9 mouse cellular contexts compared by ENCODE assay signal in genomic region chr19:46642136-46642753, GRCm38 (mm10). TPM values are rescaled to one million over a fixed set of nuclear protein-coding genes. Genes with fewer than 3 reads are reported as not detected.
DNase-seq lines count a peak whose midpoint lies in the region; ATAC-seq and TF ChIP-seq lines count a peak whose summit lies in the region.
"Had no signal": no experiment of that assay in that cellular context is flagged by ENCODE, and none has a peak within 500 bp of the region (broad histone marks: within the 10 kb centered on the region; RNA-seq: fewer than 3 reads in every experiment).

No protein-coding gene starts in this region.

- no peaks in the 10 kb centered on the region for H3K9me3 ChIP-seq in embryonic facial prominence, embryonic 15.5 days (replicated peaks)
- no peaks in the 10 kb centered on the region for H3K9me3 ChIP-seq in intestine, embryonic 15.5 days
- H3K9me3 ChIP-seq in neural tube, embryonic 15.5 days (replicated peaks): no peaks in the 10 kb centered on the region

- no peak overlapping the region for H3K9ac ChIP-seq in embryonic facial prominence, embryonic 15.5 days
- peak overlapping the region; percentile 4; the same call in 1 of the 2 replicates for H3K9ac ChIP-seq in intestine, embryonic 15.5 days
- H3K9ac ChIP-seq in neural tube, embryonic 15.5 days (replicated peaks): no peak overlapping the region

- WGBS in embryonic facial prominence, embryonic 15.5 days: 51% methylated on average over 22 of the region's 22 CpGs
- 35% methylated on average over 22 of the region's 22 CpGs for WGBS in intestine, embryonic 15.5 days
- 58% methylated on average over 22 of the region's 22 CpGs for WGBS in neural tube, embryonic 15.5 days

- no peak overlapping the region for H3K4me3 ChIP-seq in left cerebral cortex, adult 2 months
- no peak overlapping the region for H3K4me3 ChIP-seq in embryonic facial prominence, embryonic 15.5 days (replicated peaks)
- H3K4me3 ChIP-seq in intestine, embryonic 15.5 days (replicated peaks): no peak overlapping the region
- H3K4me3 ChIP-seq in neural tube, embryonic 15.5 days (replicated peaks): no peak overlapping the region

- intact Hi-C loops in left cerebral cortex, adult 2 months (cut with DNase I): loop anchor here (5.0 kb wide), 1 partner anchor 40 kb away; no protein-coding TSS in a partner anchor
- intact Hi-C loops in left cerebral cortex, postnatal 36 days (cut with DNase I): loop anchor here (5.0 kb wide), 1 partner anchor 40 kb away; no protein-coding TSS in a partner anchor
- intact Hi-C loops in left cerebral cortex, postnatal 4 days (cut with DNase I): no loop called here
- intact Hi-C loops in left cerebral cortex, postnatal 25 days (cut with DNase I): no loop called here

- peak overlapping the region; percentile 69 for H3K27ac ChIP-seq in left cerebral cortex, adult 2 months
- H3K27ac ChIP-seq in embryonic facial prominence, embryonic 15.5 days (replicated peaks): peak overlapping the region; percentile 90
- peak overlapping the region; percentile 78 for H3K27ac ChIP-seq in intestine, embryonic 15.5 days
- peak overlapping the region; percentile 74 for H3K27ac ChIP-seq in neural tube, embryonic 15.5 days (replicated peaks)

- no peak overlapping the region; the same call in 1 of the 2 replicates for H3K4me2 ChIP-seq in embryonic facial prominence, embryonic 15.5 days (replicated peaks)
- H3K4me2 ChIP-seq in intestine, embryonic 15.5 days (replicated peaks): peak overlapping the region; percentile 30; the same call in 1 of the 2 replicates
- H3K4me2 ChIP-seq in neural tube, embryonic 15.5 days: no peak overlapping the region

- peaks cover 11% of the 10 kb centered on the region; the same call in 1 of the 2 replicates for H3K36me3 ChIP-seq in embryonic facial prominence, embryonic 15.5 days
- peaks cover 14% of the 10 kb centered on the region for H3K36me3 ChIP-seq in intestine, embryonic 15.5 days
- H3K36me3 ChIP-seq in neural tube, embryonic 15.5 days: peaks cover 14% of the 10 kb centered on the region

- no peaks in the 10 kb centered on the region for H3K27me3 ChIP-seq in embryonic facial prominence, embryonic 15.5 days
- no peaks in the 10 kb centered on the region for H3K27me3 ChIP-seq in intestine, embryonic 15.5 days (replicated peaks)
- no peaks in the 10 kb centered on the region for H3K27me3 ChIP-seq in neural tube, embryonic 15.5 days (replicated peaks)

- peaks cover 90% of the 10 kb centered on the region for H3K4me1 ChIP-seq in embryonic facial prominence, embryonic 15.5 days
- peaks cover 38% of the 10 kb centered on the region for H3K4me1 ChIP-seq in intestine, embryonic 15.5 days (replicated peaks)
- peaks cover 61% of the 10 kb centered on the region for H3K4me1 ChIP-seq in neural tube, embryonic 15.5 days

- no peak for ATAC-seq in embryonic facial prominence, embryonic 15.5 days (ENCODE audit: insufficient number of reproducible peaks, low FRiP score, low TSS enrichment, low read depth)
- peak; percentile 43 for ATAC-seq in intestine, embryonic 15.5 days
- ATAC-seq in neural tube, embryonic 15.5 days (ENCODE audit: low FRiP score): no peak

- DNase-seq in left cerebral cortex, adult 2 months (ENCODE audit: extremely low spot score in 1 of 2, low spot score in 2 of 2): no peak
- no peak for DNase-seq in left cerebral cortex, postnatal 36 days (ENCODE audit: low spot score in 2 of 2)
- no peak for DNase-seq in left cerebral cortex, postnatal 4 days
- DNase-seq in cerebellum, postnatal 10 days: no peak
- no peak for DNase-seq in left cerebral cortex, postnatal 25 days (ENCODE audit: low spot score in 2 of 2)

- no peak for TF ChIP-seq CTCF in left cerebral cortex, adult 2 months (IDR thresholded peaks at IDR 0.05)

RNA-seq across cellular contexts. Expression of gene Cyp17a1, which starts 30.7 kb away (rescaled TPM):
- not detected for total RNA-seq in left cerebral cortex, adult 2 months (2021)
- not detected for total RNA-seq in left cerebral cortex, postnatal 36 days (2021)
- 1.1 and 2.3 TPM in 2 replicates for polyA plus RNA-seq in embryonic facial prominence, embryonic 15.5 days (2015; fragmentation: Nextera tagmentation; extraction: Ambion mirVana)
- 0.30 TPM in 1 of 2 replicates, not detected in the other for polyA plus RNA-seq in intestine, embryonic 15.5 days (2015; fragmentation: Nextera tagmentation; extraction: Ambion mirVana)
- polyA plus RNA-seq in neural tube, embryonic 15.5 days (2015; fragmentation: Nextera tagmentation; extraction: Ambion mirVana): 0.23 TPM in 1 of 2 replicates, not detected in the other
- under 1 TPM in 1 of 2 experiments, not detected in 1; 0.24 TPM for total RNA-seq in left cerebral cortex, postnatal 4 days (2021)
- total RNA-seq in left cerebral cortex, postnatal 25 days (2021): not detected
- total RNA-seq: granulocyte monocyte progenitor cell, adult 5-6 weeks had no signal

RNA-seq across cellular contexts. Expression of gene Wbp1l, which starts 43.4 kb away (rescaled TPM):
- total RNA-seq in left cerebral cortex, adult 2 months (2021): 10 to 100 TPM; 36.8 to 42.6 TPM
- 10 to 100 TPM; 34.2 to 38.3 TPM for total RNA-seq in left cerebral cortex, postnatal 36 days (2021)
- polyA plus RNA-seq in embryonic facial prominence, embryonic 15.5 days (2015; fragmentation: Nextera tagmentation; extraction: Ambion mirVana): 50.1 and 55.2 TPM in 2 replicates
- 39.5 and 40.7 TPM in 2 replicates for polyA plus RNA-seq in intestine, embryonic 15.5 days (2015; fragmentation: Nextera tagmentation; extraction: Ambion mirVana)
- polyA plus RNA-seq in neural tube, embryonic 15.5 days (2015; fragmentation: Nextera tagmentation; extraction: Ambion mirVana): 34.1 and 34.5 TPM in 2 replicates
- 10 to 100 TPM; 43.1 to 45.3 TPM for total RNA-seq in left cerebral cortex, postnatal 4 days (2021)
- total RNA-seq in left cerebral cortex, postnatal 25 days (2021): 10 to 100 TPM; 34.2 to 40.8 TPM

RNA-seq across cellular contexts. Expression of gene Borcs7, which starts 47.5 kb away (rescaled TPM):
- total RNA-seq in left cerebral cortex, adult 2 months (2021): 10 to 100 TPM; 22.0 to 22.3 TPM
- total RNA-seq in left cerebral cortex, postnatal 36 days (2021): 10 to 100 TPM; 24.2 to 24.7 TPM
- 14.9 and 16.3 TPM in 2 replicates for polyA plus RNA-seq in embryonic facial prominence, embryonic 15.5 days (2015; fragmentation: Nextera tagmentation; extraction: Ambion mirVana)
- 14.5 and 15.2 TPM in 2 replicates for polyA plus RNA-seq in intestine, embryonic 15.5 days (2015; fragmentation: Nextera tagmentation; extraction: Ambion mirVana)
- 24.7 and 29.8 TPM in 2 replicates for polyA plus RNA-seq in neural tube, embryonic 15.5 days (2015; fragmentation: Nextera tagmentation; extraction: Ambion mirVana)
- total RNA-seq in left cerebral cortex, postnatal 4 days (2021): 10 to 100 TPM; 15.8 to 17.7 TPM
- 10 to 100 TPM; 22.5 to 25.6 TPM for total RNA-seq in left cerebral cortex, postnatal 25 days (2021)

Comparison
In these comparisons a context has a peak if more than half of its experiments do, and no peak if none do; other contexts are left out.
1. intact Hi-C loops: an anchor here in left cerebral cortex, adult 2 months (5.0 kb wide) and left cerebral cortex, postnatal 36 days (5.0 kb wide); none called in left cerebral cortex, postnatal 4 days and left cerebral cortex, postnatal 25 days.